Mouse (Mus musculus): ENCODE data around the gene Padi6. TPM values are rescaled to one million over a fixed set of nuclear protein-coding genes. Genes with fewer than 3 reads are reported as not detected.

Padi6 gene
- polyA plus RNA-seq (2017; shearing (Covaris generic)) = not detected

GRCm38 (mm10) chr4:140742543-140742942 lies at the start of gene Padi6:
TSS of gene Padi6 (minus strand) at chr4:140742643.

GRCm38 (mm10) chr4:140774025-140774800 lies 31.8 kb upstream of the Padi6 start, which contains the start of gene Padi4:
TSS of gene Padi4 (minus strand) at chr4:140774236.

DNA sequence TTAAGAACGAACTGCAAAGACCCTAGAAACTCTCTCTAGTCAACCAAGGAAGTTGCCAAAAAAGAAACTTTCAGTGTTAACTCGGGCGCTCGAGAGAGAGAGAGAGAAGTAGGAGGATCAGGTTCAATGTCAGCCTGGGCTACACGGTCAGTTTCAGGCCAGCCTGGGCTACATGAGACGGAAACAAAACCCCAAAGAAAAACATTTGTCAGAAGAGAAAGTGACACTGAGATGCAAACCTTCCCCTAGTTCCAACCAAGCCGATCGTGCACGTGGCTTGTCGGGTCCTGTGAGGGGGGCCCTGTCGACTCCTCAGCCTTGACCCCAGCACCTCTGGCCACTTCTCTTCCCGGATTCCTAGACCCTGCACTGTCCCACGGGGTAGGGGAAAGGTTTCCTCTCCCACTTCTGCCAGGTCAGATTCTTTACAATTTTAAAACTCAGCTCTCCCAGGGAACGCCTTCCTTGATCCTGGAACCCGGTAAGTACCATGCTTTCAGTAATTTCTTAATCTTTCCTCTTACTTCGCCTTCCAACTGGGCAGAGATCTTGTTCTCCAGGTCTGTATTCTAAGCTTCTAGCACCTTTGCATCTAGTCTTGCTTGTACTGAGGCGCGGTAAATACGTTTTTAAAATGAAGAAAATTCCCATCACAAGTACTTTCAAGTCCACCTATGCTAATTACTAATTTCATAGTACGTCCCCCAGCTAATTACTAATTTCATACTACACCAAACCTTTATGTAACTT lies 42.0 kb downstream of the Padi6 start, which contains the start of gene Rcc2:
TSS of gene Rcc2 (plus strand) at position 273 of the 750 bp plus-strand sequence.

Other genes with a start within 250 kb of the Padi6 start
- 0.45 TPM for gene Arhgef10l, start 76.6 kb downstream of the Padi6 start, polyA plus RNA-seq (2017; shearing (Covaris generic))
- 91.0 TPM for gene Rcc2, start 42.1 kb downstream of the Padi6 start, polyA plus RNA-seq (2017; shearing (Covaris generic))
- 0.79 TPM for gene Padi4, start 31.6 kb upstream of the Padi6 start, polyA plus RNA-seq (2017; shearing (Covaris generic))
- 0.16 TPM for gene Padi3, start 68.0 kb upstream of the Padi6 start, polyA plus RNA-seq (2017; shearing (Covaris generic))
- not detected for gene Padi1, start 103.1 kb upstream of the Padi6 start, polyA plus RNA-seq (2017; shearing (Covaris generic))
- gene Padi2, start 163.7 kb upstream of the Padi6 start, polyA plus RNA-seq (2017; shearing (Covaris generic)) = 15.8 TPM
- 159 TPM for gene Sdhb, start 218.6 kb upstream of the Padi6 start, polyA plus RNA-seq (2017; shearing (Covaris generic))
- gene Atp13a2, start 244.2 kb upstream of the Padi6 start, polyA plus RNA-seq (2017; shearing (Covaris generic)) = 27.3 TPM

All from effector memory CD4-positive, alpha-beta T cell, adult 7 months (primary cell).